Mouse (Mus musculus): Measurements from ENCODE around the gene Ap2a1.

DNA sequence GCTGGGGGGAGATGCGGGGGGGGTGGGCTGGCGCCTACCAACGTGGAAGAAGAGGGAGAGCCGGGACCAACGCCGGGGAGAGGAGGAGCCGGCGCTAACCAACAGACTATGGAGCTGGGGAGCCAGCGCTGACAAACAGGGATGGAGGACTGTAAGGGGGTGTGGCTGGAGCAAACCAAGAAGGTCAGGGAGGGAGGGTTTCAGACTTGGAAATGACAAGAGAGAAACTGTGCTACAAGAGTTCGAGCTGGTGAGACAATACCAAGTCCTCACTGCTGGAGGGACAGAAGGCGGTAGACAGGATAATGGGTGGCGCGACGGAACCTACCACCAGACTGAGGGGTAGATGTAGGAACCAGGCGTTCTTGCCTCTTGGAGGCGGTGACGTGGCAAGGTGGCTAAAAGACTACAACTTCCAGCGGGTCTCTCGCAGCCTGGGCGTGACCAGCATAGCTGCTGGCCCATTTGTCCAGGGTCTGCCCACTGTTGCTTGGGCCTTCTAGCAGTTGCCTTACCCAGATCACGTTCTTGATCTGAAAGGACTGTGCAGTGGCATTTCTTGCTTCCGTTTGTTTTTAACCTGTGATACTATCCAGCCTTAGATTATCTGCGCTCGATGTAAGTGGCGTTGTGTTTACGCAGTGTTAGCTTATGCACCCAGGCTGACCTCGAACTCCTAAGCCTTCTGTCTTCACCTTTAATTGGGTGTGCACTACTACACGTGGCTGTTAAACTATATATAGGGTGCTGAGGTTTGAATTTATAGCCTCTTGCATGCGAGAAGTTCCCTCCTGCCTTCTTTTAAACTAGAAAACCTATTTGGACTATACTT is 59.4 kb downstream of the Ap2a1 start, which contains the start of gene Ptov1:
- TF ChIP-seq CTCF (IDR thresholded peaks at IDR 0.05; ENCODE audit: low read depth, low read length) (no peak), POLR2A (IDR thresholded peaks at IDR 0.05; ENCODE audit: insufficient read depth, low read length) (peak; percentile 32)
